Mouse (Mus musculus) embryonic fibroblast, embryonic 13.5 days (primary cell): ENCODE results near the gene Dnase1l1.

Source experiments
- CTCF ChIP-seq: IDR thresholded peaks from 2 replicates; pipeline ENCODE4 v1.5.1; 2011; ENCODE audit warnings: mild to moderate bottlenecking, control low read depth, low read length, moderate library complexity, borderline replicate concordance; ENCODE audit not compliant: insufficient read depth
- POLR2A ChIP-seq: IDR thresholded peaks from 2 replicates; pipeline ENCODE4 v1.6.1; 2011; ENCODE audit warnings: low read depth, mild to moderate bottlenecking, control low read depth, low read length, moderate library complexity

DNA sequence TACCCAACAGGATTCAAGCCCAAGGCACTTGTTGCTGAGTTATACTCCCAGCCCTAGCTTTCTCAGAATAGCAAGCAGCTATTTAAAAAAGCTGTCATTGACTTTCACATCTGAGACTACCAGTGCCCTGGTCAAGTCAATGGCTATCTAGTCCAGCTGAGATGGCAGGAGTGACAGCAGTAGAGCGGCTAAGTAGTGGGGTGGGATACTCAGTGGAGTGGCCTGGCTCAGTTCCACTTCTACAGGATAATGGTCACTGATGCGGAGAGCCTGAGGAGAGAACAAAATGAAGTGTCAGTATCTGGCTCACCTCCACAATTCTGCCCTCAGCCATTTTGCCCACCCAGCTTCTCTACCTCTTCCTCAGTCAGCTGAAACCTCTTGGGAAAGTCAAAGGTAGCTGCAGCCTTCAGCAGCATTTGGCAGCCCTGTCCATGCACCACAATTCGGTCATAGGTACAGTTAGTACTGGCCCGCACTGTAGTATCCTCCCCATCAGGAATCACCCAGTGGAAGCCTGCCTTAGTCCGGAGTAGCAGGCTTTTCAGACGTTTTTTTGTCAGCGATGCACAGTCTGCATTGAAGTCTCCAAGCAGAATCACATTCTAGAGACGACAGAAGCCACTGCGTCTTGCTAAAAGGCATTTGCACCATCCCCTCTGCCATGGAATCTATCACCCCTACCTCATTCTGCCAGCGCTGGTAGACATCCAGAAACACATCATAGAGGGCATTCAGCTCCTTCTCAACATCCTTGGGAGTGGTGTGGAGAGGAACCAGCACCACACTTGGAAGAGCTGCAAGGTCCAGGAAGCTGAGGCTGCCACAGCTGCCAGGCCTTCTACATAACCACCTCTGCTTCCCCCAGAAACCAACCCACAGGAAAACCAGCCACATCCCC, 8.5 kb downstream of the Dnase1l1 start:
- TF ChIP-seq CTCF (no peak), POLR2A (peak; percentile 53)
